Mouse (Mus musculus): Measurements from ENCODE around the gene Hoxa4.

DNA sequence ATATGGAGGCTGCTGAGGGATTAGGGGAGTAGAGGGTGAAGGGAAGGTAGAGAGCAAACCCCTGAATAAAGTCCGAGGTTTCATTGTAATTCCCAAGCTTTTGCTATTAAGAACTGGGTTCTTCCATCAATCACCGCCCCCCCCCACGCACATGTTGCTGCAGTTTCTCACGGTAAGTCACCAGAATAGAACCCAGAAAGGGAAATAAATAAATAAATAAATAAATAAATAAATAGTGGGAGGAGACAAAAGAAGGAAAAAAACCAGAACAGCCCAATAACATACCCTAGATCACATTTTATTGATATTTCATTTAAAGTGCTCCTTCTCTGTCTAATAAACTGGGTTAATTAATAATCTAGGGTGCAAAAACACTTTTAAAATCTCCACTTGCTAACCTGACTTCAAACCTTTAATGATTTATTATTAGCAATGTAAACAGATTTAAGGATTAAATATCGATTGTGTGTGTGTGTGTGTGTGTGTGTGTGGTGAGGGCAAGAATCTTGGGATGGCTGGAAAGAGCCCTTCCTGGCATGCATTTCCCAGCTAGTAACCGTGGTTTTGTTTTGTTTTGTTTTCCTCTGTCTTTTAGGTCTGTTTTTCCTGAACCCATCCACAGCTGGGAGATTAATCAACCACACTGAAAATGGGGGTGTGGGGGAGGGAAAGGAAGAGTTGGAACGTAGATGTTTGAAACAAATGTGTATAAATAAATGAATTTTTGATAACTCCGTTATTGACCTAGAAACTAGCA is 30.0 kb downstream of the Hoxa4 start:
- no peak for TF ChIP-seq POLR2A (IDR thresholded peaks at IDR 0.05; ENCODE audit: low read depth, low read length)
- TF ChIP-seq CTCF (IDR thresholded peaks at IDR 0.05; ENCODE audit: extremely low read depth, insufficient read length, insufficient replicate concordance, low read depth, low read length), result no peak

Data from small intestine, adult 2 months (tissue).